Mouse (Mus musculus) heart, postnatal 0 days (tissue): ENCODE results near the gene Kazn.

Experiments used
- CTCF ChIP-seq: IDR thresholded peaks from 2 replicates; pipeline ENCODE4 v1.5.1; 2016; ENCODE audit warnings: antibody characterized with exemption, control low read depth, low read depth
- EP300 ChIP-seq: IDR thresholded peaks from 2 replicates; pipeline ENCODE4 v1.6.1; 2016; ENCODE audit warnings: antibody characterized with exemption, low read depth

DNA sequence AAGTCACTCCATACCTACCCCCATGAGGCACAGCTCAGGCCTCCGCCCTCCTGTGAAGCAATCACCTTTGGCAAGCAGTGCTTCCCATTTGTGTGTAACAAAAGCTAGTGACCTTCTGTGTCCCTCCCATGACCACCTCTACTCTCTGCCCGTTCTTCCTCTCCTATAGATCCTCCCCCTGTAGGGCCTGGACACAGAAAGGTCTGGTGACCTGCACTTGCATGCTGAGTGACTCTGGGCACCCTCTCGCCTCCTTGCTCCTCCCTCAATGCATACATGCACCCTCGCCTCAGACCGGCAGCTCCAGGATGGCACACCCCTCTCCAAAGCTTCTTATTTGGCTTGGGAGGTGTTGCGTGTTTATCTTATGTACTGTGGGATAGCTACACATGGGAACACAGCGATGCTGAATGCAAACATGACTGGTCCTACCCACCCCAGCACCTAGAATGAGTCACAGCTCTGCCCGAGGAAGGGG is 176.1 kb downstream of the Kazn start:
- TF ChIP-seq CTCF (no peak), EP300 (no peak)
